Comparison of ENCODE assay signal across 8 mouse cellular contexts in the genomic region with DNA sequence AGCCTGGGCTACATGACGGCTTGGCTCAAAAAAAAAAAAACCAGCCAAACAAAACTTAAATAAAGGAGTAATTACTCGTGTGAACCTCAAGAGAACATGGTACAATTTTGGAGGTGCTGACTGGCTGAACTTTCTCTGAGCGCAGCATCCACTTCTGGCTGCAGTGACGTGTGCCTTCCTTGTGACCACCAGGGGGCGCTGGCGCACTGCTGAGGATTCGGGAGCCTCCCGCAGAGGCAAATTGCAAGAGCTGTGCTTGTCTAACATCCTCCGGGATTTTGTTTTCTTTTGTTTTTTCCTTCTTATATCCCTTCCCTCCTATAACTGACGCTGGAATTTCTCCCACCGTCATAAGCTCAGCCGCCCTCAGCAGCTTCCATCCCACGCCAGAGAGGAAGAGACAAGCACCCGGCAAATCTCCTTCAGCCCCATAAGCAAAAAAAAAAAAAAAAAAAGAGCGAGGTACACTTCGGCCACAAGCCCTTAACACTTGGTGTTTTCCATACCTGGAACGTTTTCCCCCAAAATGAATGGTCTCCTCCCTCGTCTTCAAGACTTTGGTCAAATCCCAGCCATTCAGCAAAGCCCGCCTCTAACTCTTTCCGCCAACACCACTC. TPM values are rescaled to one million over a fixed set of nuclear protein-coding genes. Genes with fewer than 3 reads are reported as not detected.
DNase-seq lines count a peak whose midpoint lies in the region; ATAC-seq lines count a peak whose summit lies in the region.

No protein-coding gene starts in this region.

- H3K4me3 ChIP-seq in hindbrain, embryonic 14.5 days (replicated peaks; ENCODE audit: low read length) = peak overlapping the region; percentile 27

- H3K27ac ChIP-seq in hindbrain, embryonic 14.5 days = no peak overlapping the region

- H3K36me3 ChIP-seq in hindbrain, embryonic 14.5 days (replicated peaks; ENCODE audit: control insufficient read depth, insufficient read depth) = no peaks in the 10 kb centered on the region

- 0 out of 2 replicates have a peak, but pooled peaks cover 8% of the 10 kb centered on the region for H3K4me1 ChIP-seq in hindbrain, embryonic 14.5 days (replicated peaks; ENCODE audit: control insufficient read depth, insufficient read depth, low read length)

- DNase-seq in NIH3T3 (ENCODE audit: low read depth) = peak; percentile 95
- peak; percentile 94 to 95 for DNase-seq in cerebellum, postnatal 14 days
- DNase-seq in frontal cortex, postnatal 25 days (ENCODE audit: low spot score in 2 of 2) = peak; percentile 81 to 89
- peak; percentile 94 for DNase-seq in hindbrain, embryonic 14.5 days (ENCODE audit: low spot score)
- DNase-seq in layer of hippocampus, postnatal 36 days = peak; percentile 78 to 81
- peak; percentile 84 to 87 for DNase-seq in lung, postnatal 4 days
- DNase-seq in retina, postnatal 7 days (ENCODE audit: low read depth, low spot score) = peak; percentile 70
- peak; percentile 80 for DNase-seq in urinary bladder, adult 2 months (ENCODE audit: low spot score)

- 14% methylated on average over 20 of the region's 20 CpGs for WGBS in hindbrain, embryonic 14.5 days

- peak overlapping the region; percentile 57 for H3K4me2 ChIP-seq in hindbrain, embryonic 14.5 days (replicated peaks)

- peak overlapping the region; percentile 43; the same call in 1 of the 2 replicates for H3K9ac ChIP-seq in hindbrain, embryonic 14.5 days

- H3K27me3 ChIP-seq in hindbrain, embryonic 14.5 days (ENCODE audit: control insufficient read depth, insufficient read depth, low read length) = 0 out of 2 replicates have a peak, but pooled peaks cover 5% of the 10 kb centered on the region

- peak; percentile 68; the same call in 1 of the 2 replicates for ATAC-seq in hindbrain, embryonic 14.5 days (ENCODE audit: low FRiP score)

- H3K9me3 ChIP-seq in hindbrain, embryonic 14.5 days (ENCODE audit: control insufficient read depth, low read length) = 0 out of 2 replicates have a peak, but pooled peaks cover 2% of the 10 kb centered on the region

RNA-seq across cellular contexts. Expression of a gene that starts 17.9 kb away (rescaled TPM):
- 40.3 and 41.7 TPM in 2 replicates for polyA plus RNA-seq in hindbrain, embryonic 14.5 days (2014; fragmentation: Nextera tagmentation; extraction: Ambion mirVana)
- 10 to 100 TPM; 12.6 to 14.0 TPM for total RNA-seq in layer of hippocampus, postnatal 36 days (2021)
- 9.3 and 9.5 TPM in 2 replicates for polyA plus RNA-seq in urinary bladder, adult 2 months (2012; rRNA removed)
